Mouse (Mus musculus) heart, adult 18-20 months (tissue): Measurements from ENCODE around the gene Rnase11. TPM values are rescaled to one million over a fixed set of nuclear protein-coding genes. Genes with fewer than 3 reads are reported as not detected.
"Not testable (repeated sequence)": the region's sequence is repeated elsewhere in the genome, so short reads cannot be mapped to it uniquely, and the experiment has no call there.

Experiments
- DNase-seq, 2 experiments: peaks; one replicate each; pipeline ENCODE4 v3.0.0; 2021 to 2022; ENCODE audit warnings: mixed read lengths in 1 of 2
- total RNA-seq, 2 experiments: library from RNA; stranded (reverse); gene quantifications; 2 replicates each; pipeline ENCODE4 v1.2.3; 2021

The Rnase11 gene
- total RNA-seq, 2 experiments from 2014 or later: not detected

GRCm38 (mm10) chr14:51081035-51081434 is 31.1 kb upstream of the Rnase11 start:
- no peak for DNase-seq

- DNase-seq: no peak
These were observed 29.2 kb upstream of the Rnase11 start for GRCm38 (mm10) chr14:51079180-51079579.

- no peak for DNase-seq
These were observed 24.4 kb upstream of the Rnase11 start, which contains the start of gene Olfr750 for GRCm38 (mm10) chr14:51074335-51074734. Olfr750 (minus strand) TSS chr14:51074435.

- DNase-seq: peak; percentile 40 to 65
These were observed 19.7 kb upstream of the Rnase11 start for GRCm38 (mm10) chr14:51069617-51070016.

- peak in 1 of 2 experiments; percentile 19 for DNase-seq
These were observed 19.0 kb upstream of the Rnase11 start for GRCm38 (mm10) chr14:51068956-51069355.

GRCm38 (mm10) chr14:51060761-51061160 is 10.8 kb upstream of the Rnase11 start:
- DNase-seq: no peak

- DNase-seq: no peak
These were observed 7.5 kb upstream of the Rnase11 start, which contains the start of gene Rnase12 for GRCm38 (mm10) chr14:51057401-51057831. Rnase12 (minus strand) TSS chr14:51057661.

GRCm38 (mm10) chr14:51054243-51055237 is 4.6 kb upstream of the Rnase11 start:
- no peak for DNase-seq

- no peak for DNase-seq
These were observed 3.2 kb upstream of the Rnase11 start for GRCm38 (mm10) chr14:51053176-51053575.

GRCm38 (mm10) chr14:51051941-51052340 is 2.0 kb upstream of the Rnase11 start:
- no peak for DNase-seq

- DNase-seq: no peak
These were observed 2.1 kb downstream of the Rnase11 start for GRCm38 (mm10) chr14:51047846-51048245.

GRCm38 (mm10) chr14:51041769-51042168 is 8.2 kb downstream of the Rnase11 start, which contains the start of gene Rnase9:
Rnase9 (minus strand) TSS chr14:51041869.
- no peak for DNase-seq

GRCm38 (mm10) chr14:51036214-51036613 is 13.7 kb downstream of the Rnase11 start:
- DNase-seq: no peak

GRCm38 (mm10) chr14:51035206-51035605 is 14.8 kb downstream of the Rnase11 start:
- no peak for DNase-seq

GRCm38 (mm10) chr14:51027387-51028155 is 22.4 kb downstream of the Rnase11 start:
- DNase-seq: no peak

- peak; percentile 76 to 79 for DNase-seq
These were observed 23.4 kb downstream of the Rnase11 start for GRCm38 (mm10) chr14:51026391-51027133.

GRCm38 (mm10) chr14:51024820-51025219 is 25.1 kb downstream of the Rnase11 start:
- no peak for DNase-seq

GRCm38 (mm10) chr14:51023457-51023856 is 26.5 kb downstream of the Rnase11 start:
- no peak for DNase-seq

- DNase-seq: peak; percentile 67 to 76
These were observed 32.7 kb downstream of the Rnase11 start for GRCm38 (mm10) chr14:51017256-51017655.

- no peak for DNase-seq
These were observed 34.2 kb downstream of the Rnase11 start for GRCm38 (mm10) chr14:51015780-51016179.

GRCm38 (mm10) chr14:51014724-51015123 is 35.2 kb downstream of the Rnase11 start:
- DNase-seq: not testable (repeated sequence)

- DNase-seq: no peak
These were observed 40.4 kb downstream of the Rnase11 start for GRCm38 (mm10) chr14:51009572-51009971.
